Mouse (Mus musculus): ENCODE measurements around the gene Pip4p1.

Pip4p1 gene

DNA sequence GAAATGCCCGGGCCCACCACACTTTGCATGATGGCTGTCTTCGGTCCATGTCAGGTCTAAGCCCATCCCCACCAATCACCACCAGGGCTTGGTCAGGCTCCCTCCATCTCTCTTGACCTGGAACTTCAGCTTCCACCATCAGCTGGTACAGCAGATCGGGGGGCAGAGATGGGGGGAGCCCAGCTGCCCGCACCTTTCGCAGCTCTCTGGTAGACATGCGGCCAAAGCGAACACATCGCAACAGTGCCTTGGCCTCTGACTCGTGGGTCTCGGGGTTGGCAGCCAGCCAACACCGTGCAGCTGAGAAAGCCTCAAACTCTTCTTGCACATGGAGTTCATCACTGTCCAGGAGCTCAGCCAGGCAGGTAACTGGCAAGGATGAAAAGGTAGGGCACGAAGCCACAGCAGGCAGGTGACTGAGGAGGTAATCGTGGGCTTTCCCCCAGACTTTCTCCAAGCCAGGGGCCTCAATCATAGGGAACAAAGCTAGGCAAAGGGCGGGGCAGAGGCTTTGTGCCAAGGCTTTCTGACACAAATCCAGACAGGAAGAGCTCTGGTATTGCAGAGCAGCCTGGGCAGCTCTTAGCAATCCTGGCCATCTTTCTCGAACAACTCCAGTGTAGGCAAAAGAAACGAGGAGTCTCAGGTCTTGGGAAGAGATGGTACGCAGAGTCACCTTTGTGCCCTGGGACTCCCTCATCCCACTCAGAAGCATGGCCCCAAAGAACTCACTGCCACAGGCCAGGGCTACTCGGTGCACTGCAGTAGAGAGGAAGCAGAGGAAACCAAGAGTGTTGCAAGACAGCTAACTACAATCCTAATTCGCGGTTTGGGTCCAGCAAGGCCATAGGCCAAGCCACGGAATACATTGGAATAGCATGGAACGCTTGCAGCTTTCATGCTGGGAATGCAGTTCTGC is 37.9 kb downstream of the Pip4p1 start:
- DNase-seq (ENCODE audit: low spot score), result peak; percentile 25

DNA sequence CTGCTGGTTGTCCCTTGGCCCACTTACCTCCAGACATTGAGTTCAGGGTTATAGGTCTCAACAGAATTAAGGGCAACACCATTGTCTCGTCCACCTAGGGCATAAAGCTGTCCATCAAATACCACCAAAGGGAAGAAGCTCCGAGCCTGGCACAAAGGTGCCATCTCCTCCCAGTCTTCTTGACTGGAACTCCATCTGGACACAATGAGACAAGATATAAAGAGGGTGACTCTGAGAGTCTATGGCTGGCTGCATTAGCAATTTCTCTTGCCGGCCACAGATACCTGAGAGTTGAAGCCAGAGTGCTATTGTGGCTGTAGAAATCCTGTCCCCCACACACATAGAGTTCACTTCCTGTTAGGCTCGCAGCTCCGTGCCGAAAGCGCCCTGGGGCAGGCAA is 38.6 kb downstream of the Pip4p1 start:
- DNase-seq (ENCODE audit: low spot score), result no peak

DNA sequence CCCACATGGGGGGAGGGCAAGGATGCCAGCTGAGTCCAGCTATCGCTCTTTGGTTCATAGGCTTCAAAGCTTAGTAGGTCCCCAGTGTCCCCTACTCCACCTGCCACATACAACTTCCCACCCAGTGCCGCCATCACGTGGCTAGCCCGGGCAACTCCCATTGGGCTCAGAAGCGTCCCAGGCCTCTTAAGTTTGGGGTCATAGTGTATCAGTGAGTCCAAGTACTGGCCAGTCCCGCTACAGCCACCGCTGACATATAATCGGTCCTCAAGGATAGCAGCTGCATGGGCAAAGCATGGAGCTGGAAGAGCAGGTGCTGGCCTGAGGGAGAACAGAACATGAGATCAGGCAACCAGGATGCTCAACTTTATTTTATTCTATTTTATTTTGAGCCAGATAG is 39.0 kb downstream of the Pip4p1 start:
- no peak for DNase-seq (ENCODE audit: low spot score)

DNA sequence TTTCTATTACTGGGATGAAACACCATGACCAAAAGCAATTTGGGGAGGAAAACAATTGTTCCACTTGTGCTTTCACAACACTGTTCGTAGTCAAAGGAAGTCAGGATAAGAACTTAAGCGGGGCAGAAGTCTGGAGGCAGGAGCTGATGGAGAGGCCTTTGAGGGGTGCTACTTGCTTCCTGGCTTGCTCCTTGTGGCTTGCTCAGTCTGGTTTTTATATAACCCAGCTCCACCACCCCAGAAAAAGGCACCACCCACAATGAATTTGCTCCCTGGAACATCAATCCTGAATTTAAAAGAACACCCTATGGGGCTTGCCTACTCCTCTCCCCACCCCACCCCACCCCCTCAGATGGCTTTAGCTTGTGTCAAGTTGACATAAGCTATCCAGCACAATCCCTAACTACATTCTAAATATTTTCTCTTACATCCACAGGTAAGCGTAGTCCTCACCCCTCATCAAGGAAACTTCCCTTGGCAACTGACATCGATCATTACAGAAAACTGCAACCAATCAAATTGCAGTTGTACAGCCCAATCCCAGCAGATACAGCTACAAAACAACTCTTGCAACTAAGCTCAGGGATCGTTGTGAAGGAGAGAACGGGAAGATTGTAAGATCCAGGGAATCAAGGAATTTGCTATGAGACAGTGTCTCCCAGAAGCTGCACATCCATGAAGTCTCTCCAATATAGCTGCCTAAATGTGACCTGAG is 54.3 kb downstream of the Pip4p1 start:
- no peak for DNase-seq (ENCODE audit: low spot score)
